Mouse (Mus musculus) spleen, postnatal 36 days (tissue): ENCODE results near the gene Pole3.
A peak's percentile ranks its signal among the peaks of the same experiment; 100 is the strongest.

Experiments
- DNase-seq, 2 experiments: peaks; one replicate each; pipeline ENCODE4 v3.0.0; 2022; ENCODE audit warnings: low spot score in 2 of 2, mixed read lengths in 1 of 2

Pole3 gene

GRCm38 (mm10) chr4:62518416-62519121 lies 6.3 kb downstream of the Pole3 start:
- peak; percentile 35 to 38 for DNase-seq

GRCm38 (mm10) chr4:62517538-62518415 lies 7.1 kb downstream of the Pole3 start:
- no peak for DNase-seq

GRCm38 (mm10) chr4:62517046-62517445 lies 7.8 kb downstream of the Pole3 start:
- no peak for DNase-seq

GRCm38 (mm10) chr4:62516579-62516978 lies 8.3 kb downstream of the Pole3 start:
- DNase-seq, result peak; percentile 70 to 80

GRCm38 (mm10) chr4:62516079-62516478 lies 8.8 kb downstream of the Pole3 start:
- DNase-seq, result peak; percentile 34 to 38

- DNase-seq, result peak in 1 of 2 experiments; percentile 32
These were observed 9.4 kb downstream of the Pole3 start for GRCm38 (mm10) chr4:62515490-62515889.

- no peak for DNase-seq
These were observed 9.9 kb downstream of the Pole3 start for GRCm38 (mm10) chr4:62514995-62515394.

GRCm38 (mm10) chr4:62513998-62514506 lies 10.8 kb downstream of the Pole3 start:
- DNase-seq, result no peak

- no peak for DNase-seq
These were observed 14.9 kb downstream of the Pole3 start for GRCm38 (mm10) chr4:62509946-62510345.

- no peak for DNase-seq
These were observed 16.0 kb downstream of the Pole3 start for GRCm38 (mm10) chr4:62508839-62509238.

GRCm38 (mm10) chr4:62506798-62507197 lies 18.1 kb downstream of the Pole3 start:
- peak; percentile 44 to 47 for DNase-seq

GRCm38 (mm10) chr4:62505991-62506390 lies 18.9 kb downstream of the Pole3 start:
- no peak for DNase-seq

GRCm38 (mm10) chr4:62503374-62503970 lies 21.4 kb downstream of the Pole3 start, which contains the start of gene Hdhd3:
Hdhd3 (minus strand) TSS chr4:62503467.
- DNase-seq, result no peak

GRCm38 (mm10) chr4:62502969-62503368 lies 21.9 kb downstream of the Pole3 start:
- DNase-seq, result no peak

GRCm38 (mm10) chr4:62501964-62502732 lies 22.7 kb downstream of the Pole3 start:
- DNase-seq, result peak; percentile 85 to 86

GRCm38 (mm10) chr4:62501534-62501933 lies 23.3 kb downstream of the Pole3 start:
- no peak for DNase-seq

GRCm38 (mm10) chr4:62500799-62501198 lies 24.1 kb downstream of the Pole3 start:
- DNase-seq, result no peak

- DNase-seq, result no peak
These were observed 28.1 kb downstream of the Pole3 start for GRCm38 (mm10) chr4:62496815-62497214.

- DNase-seq, result no peak
These were observed 28.9 kb downstream of the Pole3 start for GRCm38 (mm10) chr4:62495946-62496345.

- no peak for DNase-seq
These were observed 30.6 kb downstream of the Pole3 start for GRCm38 (mm10) chr4:62494230-62494629.

- no peak for DNase-seq
These were observed 32.2 kb downstream of the Pole3 start for GRCm38 (mm10) chr4:62492682-62493081.
